Mouse (Mus musculus) 3T3-L1 (cell line): ENCODE data around the gene Hoxa9.

ENCODE experiments used
- DNase-seq: peaks from one replicate; pipeline ENCODE4 v3.0.0-alpha.2; 2015; ENCODE audit warnings: low read depth, low spot score

Hoxa9 gene

DNA sequence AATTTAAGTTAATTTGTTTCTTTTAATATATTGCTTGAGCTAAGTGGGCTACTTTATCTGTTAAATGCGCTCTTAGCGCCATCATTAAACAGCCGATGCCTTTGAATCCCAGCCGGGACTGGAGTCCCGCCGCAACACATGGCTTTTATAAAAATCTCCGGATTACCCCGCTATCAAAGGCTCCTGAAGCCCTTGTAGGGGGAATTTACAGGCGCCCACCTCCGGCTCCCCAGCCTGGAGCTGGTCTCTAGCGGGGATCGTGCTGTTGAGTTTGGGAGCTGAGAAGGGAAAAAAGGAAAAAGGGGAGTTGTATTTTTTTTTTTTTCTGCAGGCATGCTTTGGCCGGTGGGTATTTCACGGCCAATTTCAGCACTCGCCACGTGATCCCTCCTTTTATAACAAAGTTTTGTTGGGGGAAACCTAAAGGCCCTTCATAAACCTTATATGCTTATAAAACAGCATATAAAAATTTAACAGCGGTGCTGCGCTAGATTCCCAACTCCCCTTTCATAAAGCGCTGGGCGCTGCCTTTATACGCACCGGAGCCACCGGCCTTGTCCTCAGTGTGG, 13.7 kb upstream of the Hoxa9 start:
- no peak for DNase-seq

DNA sequence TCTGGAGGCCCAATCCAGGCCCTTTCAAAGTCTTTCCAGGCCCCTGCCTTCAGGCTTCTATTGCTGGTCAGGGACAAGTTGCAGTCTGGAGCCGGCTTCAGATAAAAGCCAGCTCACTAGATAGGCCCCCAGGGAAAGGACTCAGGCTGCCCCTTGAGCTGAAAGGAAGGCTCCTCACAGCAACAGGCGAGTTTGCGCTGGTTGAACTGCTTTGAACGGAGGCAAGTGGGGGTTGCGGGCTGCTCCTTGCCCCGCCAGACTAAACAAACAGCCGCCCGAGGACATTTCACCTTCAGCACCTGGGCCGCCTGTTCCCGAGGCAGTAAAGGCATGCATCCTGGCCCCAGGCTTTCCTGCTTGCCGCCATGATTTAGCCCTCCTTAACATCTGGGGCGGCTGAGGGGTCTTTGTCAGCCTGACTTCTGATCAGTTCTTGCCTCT, 12.8 kb upstream of the Hoxa9 start:
- DNase-seq: no peak

DNA sequence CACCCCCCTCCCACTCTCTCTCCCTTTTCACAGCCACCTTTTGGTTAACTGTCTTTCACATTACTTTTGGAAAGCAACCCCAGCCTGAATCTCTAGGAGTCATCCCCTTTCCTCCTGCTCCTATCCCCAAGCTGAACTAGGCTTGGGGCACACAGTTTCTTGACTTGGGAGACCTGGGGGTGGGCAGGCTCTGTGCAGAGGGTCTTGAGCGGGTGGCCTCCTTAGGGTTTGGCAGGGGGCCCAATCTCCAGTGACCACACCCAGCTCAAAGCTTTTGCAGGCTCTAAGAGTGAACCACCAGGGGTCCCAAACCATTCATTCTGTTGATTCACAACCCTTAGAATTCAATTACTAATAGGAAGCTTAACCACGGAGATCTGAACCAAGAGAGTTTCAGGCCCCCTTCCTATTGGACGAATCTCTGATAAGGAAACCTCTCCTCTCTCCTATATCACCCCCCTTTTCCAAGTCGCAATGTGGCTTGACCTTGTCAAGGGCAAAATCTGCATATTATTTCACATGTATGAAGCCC, 12.0 kb upstream of the Hoxa9 start:
- no peak for DNase-seq

DNA sequence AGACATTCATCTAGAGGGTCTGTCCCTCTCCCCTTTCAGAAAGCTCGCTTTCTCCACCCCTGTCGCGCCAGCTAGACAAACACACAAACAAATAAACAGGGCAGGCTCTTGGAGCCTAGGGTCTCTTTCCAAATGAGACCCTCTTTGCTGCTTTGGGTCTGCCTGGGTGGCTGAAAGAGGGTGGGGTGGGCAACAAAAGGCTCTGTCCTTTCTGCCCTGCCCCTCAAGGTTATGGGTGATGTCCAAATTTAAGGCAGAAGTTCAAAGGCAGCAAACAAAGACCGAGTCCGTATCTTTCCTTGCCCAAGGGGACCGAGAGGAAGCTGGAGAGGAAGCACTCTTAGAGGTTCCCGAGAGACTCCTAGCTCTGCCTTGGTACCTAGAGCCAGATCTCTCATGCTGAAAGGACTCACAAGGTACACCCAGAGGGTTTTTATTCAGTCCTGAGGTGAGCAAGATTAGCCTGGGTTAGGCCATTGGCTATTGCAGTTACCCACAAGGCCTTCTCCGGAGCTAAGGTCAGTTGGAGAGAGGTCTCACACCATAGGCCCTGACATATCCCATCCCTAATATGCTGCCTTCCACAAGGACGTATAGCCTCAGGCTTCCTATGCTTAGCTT, 10.2 kb upstream of the Hoxa9 start:
- DNase-seq: no peak

DNA sequence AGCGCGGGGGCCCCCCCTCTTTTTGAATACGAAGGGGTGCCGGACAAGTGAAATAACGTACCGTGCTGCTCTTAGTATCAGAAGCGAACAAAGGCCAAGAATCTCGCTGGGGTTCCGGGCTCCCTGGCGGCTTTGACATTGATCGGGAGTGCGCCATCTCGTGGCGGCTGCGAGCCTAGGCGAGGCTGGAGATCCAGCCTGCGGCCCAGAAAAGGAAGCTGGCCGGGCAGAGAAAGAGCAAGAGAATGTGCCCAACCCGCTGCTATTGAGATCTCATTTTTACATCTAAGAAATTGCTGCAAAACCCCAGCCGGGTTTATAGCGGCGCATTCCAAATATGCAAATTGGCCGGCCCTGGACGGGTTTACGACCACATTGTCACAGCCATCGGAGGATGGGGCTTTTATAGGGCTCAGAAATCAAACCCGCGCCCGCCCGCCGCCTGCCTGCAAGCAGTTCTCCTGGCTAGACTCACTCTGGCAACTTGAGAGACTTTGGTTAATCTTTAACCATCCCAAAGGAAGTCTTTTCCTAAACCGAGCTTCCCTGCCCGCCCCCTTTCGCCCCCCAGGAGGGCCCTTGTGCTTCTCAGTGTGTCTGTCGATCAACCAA, 9.6 kb upstream of the Hoxa9 start, which contains the start of gene Hoxa10:
Gene Hoxa10 (minus strand): TSS at position 466 of the 612 bp plus-strand sequence.
- DNase-seq: no peak

DNA sequence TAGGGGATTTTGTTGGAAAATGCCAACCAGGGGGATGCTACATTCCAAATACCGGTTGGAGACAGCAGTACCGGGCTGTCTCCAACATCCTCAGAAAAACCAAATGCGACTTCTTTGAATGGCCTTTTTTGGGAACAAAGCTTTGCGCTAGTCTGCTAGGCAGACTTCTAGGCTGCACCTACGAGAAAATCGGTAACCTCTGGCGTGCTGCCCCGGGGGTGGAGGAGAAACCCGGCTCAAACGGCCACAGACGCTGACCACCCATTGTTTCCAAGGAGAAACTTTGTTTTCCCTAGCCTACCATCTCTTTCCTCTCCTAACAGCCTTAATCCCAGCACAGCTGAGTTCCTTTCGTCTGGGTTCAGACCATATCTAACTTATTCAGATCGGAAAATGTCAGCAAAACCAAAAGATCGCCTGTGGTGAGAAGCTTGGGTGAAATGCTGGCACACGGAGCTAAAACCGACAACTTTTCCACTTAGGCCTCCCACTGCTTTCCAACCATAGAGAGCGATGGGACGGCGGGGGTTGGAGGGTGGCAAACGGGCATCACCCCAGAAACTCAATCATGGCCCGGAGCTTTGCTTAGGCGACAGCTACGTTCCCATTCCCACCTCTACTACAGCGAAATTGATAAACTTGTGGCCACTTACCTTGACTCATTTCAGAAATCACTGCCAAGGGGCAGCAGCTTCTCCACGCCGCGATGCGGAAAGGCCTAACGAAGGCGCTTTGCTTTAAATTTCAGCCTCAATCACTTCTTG, 8.9 kb upstream of the Hoxa9 start:
- no peak for DNase-seq

DNA sequence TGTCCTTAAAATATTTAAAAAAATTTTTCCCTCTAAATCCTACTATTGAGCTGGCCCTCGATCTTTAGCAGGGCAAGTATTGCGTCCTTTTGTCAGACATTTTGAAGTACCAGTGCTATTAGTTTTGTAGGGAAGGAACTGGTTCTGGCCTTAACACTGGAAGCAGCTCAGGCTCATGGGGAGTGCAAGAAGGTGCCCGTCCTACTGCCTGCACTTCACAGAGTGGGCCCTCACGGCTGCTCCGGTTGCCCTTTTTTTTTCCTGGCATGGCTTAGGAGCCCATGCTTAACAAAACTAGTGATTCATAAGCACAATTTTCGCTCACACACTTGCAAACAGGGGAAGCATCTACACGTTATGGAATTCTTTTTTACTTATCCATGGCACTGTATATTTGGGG, 8.1 kb upstream of the Hoxa9 start:
- no peak for DNase-seq

DNA sequence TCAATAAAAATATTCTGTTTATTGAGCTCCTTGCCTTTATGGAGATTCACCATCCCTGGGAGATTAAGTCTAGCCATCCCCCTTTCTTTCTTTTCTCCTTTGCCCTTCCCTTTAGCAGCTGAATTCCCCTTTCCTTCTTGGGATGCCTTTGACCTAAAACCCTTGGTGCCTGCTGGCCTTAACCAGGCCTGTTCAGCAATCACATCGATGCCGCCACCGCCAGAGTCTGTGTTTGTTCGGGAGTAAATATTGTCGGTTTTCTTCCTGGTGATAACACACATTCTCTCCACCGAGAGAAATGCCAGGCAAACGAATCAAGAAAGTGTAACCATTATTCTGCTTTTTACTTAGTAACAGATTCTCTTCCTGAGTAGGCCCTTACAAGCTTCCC, 7.3 kb upstream of the Hoxa9 start:
- no peak for DNase-seq

DNA sequence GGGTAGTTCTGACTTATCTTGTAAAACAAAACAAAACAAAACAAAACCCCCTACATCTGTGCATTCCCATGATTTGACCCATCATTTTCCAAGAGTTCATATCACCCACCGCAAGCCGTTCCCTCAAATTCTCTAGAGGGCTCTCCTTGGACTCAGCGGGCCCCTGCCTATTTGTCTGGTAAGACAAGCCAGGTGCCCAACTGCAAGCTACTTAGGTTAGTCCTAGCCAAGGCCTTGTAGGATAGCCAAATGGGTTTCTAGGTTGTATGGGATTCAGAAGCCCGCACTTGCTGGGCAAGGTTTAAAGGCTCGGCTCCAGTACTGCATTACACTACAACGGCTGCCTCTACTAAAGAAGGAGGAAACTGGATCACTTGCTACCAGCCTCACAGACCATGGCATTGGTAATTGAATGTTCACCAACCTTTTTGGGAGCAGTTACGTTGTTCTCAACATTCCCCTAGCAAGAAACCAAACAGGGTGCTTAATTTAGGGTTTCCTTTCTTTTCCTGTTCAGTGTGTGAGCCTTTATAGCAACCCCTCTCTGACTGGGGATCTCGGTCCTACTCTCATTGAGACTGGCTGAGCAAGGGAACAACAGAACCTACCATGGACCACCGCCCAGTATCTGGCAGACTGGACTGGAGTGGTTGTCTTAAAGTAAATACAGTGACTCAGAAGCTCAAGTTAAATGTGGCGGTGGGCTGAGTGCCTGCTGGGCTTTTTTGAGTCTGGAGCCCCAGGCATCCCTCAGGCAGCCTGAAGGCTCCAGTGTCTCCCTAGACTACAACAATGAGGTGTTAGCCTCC, 6.7 kb upstream of the Hoxa9 start:
- DNase-seq: no peak

DNA sequence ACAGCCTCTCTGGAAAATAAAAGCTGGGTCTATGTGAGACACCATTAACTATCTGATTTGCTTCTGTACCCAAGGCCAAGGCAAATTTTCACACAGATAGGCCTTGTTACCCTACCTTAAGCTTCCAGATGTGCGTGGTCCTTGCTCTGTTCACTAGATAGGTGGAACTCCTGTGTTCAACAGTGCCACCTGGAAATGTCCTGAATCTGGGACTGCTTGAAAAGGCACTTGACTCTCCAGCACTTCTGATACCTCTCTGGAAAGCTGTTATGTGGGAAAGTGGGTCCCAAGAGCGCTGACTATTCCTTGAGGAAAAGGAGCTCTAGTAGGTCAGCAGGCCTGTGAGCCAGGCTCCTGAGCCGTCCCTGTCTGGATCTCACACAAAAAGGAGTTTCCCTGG, 5.9 kb upstream of the Hoxa9 start:
- no peak for DNase-seq

DNA sequence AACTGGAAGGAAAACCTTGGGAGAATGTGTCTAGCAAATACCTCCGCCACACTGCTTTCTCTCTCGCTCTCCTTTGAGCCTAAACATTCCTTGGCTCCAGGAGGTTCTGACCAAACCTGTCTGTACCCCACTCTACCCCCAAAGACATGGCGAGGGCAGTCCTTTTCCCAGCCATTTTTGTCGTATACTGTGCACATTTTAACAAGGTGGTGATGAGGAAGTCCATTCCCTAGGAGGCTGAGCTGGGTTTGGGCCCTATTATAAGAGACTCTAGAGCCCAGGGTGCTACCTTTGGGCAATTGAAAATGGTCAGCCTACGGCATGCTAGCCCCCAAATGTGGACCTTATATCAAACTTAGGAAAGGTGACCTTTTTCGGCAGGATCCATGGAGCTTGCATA, 5.0 kb upstream of the Hoxa9 start:
- no peak for DNase-seq

DNA sequence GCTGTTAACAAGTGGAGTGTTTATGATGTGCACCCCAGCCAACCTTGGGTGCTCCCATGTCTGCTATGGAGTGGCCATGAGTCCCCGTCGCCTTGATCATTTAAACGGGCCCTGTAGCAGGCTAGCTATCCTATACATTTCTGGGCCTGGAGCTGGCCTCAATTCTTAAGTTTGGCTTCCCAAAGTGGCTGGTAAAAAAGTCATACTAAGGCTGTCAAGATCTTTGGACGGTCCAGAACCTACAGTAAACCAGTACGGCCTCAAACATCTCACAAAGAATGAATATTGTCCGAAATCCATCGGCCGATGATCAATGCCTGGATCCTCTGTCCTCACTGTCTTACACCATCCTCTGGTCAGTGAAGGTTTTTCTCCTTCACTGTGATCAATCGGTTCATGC, 4.4 kb upstream of the Hoxa9 start:
- DNase-seq: no peak

DNA sequence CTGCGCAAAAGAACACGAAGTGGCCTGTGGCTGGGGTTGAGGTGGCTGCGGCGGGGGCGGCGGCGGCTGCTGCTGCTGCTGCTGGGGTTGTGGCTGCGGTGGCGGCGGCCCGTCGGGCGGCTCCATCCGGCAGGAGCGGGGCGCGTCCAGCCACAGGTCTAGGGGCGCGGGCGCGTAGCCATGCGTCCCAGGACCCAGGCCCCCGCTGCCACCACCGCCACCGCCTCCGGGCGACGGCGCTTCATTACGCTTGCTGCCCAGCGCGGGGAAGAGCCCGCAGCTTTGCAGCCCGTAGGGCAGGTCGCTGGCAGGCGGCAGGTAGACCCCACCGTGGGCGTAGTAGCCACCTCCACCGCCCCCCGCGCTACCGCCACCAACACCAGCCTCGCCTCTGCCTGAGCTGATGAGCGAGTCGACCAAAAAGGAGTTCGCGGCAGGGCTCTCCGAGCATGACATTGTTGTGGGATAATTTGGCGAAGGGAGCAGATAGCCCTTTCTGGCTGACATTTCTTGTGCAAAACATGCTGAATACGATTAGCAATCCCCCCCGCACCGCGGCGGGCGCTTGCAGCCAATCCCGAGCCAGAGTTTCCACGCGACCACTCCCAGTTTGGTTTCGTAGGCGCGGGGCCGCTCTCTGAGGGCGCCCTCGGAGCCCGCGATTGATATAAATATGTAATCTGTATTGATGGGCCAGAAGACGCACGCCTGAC, 3.7 kb upstream of the Hoxa9 start:
- no peak for DNase-seq

DNA sequence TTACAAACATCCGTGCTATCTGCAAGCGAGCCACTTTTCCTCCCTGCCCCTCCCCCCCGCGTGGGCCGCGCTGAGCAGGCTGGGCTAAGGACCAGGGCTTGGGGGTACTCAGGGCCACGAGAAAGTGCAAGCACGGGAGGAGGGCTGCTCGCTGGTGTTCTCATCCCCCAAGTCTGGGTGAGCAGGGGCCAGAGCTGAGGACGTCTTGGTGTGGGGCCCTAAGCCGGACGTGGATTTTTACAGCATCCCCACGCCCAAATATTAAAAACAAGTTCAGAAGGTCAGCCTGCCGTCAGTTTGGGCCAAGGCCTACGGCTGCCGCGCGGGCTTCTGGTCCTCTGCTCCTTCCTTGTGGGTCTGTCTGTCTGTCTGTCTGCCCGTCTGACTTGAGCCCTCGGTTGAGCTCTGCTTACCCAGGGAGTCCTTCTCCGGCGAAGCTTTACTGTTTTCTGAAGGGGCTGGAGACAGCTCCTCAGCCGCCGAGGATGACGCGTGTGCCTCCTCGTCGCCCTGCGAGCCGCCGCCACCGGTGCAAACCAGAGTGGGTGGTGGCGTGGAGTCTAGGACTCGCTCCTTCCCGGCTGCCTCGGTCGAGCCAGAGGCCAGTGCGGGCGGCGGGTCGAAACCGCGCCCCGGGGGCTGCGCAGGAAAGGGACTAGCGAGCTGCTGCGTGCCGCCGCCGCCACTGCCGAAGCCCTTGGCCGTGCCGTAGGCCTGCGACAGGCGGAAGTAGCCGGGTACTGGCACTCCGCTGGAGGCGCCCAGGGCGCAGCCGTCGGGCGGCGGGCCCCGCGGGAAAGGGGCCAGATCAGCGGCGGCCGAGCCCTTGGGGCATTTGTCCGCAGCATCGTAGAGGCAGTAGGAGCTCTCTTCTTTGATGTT, 2.9 kb upstream of the Hoxa9 start:
- DNase-seq: no peak

DNA sequence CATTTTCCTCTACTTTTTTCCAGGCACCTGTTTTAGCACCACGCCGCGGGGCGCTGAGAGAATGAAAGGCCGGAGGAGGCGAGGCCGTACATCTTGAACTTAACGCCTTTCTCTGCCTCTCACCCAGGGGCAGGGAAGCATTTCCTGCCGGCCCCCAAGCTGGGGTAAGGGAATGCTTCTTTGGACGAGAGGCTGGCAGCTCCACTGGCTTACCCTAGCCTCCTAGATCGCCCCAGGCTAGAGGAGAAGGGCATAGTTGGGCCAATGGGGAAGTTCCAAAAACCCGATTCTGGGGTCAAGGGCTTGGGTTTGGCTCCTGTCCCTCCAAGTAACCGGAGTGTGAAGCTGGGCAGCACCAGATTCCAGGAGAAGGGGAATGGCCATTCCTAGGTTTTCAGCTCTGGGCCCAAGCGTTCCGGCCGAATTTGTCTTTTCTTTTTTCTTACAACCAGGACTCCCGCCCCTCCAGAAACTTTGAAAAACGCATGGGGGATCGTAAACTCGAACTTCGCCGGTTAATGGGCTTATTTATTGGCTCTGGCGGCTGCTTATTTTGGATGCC, 2.2 kb upstream of the Hoxa9 start:
- DNase-seq: no peak

DNA sequence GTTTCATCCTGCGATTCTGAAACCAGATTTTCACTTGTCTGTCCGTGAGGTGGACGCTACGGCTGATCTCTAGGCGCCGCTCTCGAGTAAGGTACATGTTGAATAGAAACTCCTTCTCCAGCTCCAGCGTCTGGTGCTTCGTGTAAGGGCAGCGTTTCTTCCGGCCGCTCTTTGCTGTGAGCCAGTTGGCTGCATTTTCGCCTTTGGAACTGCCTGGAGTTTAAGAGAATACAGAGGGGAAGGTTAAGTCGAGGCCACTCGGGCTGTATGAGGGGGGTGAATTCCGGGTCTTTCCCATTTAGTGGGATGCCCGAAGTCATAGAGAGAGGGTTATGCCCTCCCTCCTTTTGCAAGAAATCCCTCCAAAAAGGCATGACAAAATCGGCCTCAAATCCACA, 1.7 kb upstream of the Hoxa9 start:
- no peak for DNase-seq

DNA sequence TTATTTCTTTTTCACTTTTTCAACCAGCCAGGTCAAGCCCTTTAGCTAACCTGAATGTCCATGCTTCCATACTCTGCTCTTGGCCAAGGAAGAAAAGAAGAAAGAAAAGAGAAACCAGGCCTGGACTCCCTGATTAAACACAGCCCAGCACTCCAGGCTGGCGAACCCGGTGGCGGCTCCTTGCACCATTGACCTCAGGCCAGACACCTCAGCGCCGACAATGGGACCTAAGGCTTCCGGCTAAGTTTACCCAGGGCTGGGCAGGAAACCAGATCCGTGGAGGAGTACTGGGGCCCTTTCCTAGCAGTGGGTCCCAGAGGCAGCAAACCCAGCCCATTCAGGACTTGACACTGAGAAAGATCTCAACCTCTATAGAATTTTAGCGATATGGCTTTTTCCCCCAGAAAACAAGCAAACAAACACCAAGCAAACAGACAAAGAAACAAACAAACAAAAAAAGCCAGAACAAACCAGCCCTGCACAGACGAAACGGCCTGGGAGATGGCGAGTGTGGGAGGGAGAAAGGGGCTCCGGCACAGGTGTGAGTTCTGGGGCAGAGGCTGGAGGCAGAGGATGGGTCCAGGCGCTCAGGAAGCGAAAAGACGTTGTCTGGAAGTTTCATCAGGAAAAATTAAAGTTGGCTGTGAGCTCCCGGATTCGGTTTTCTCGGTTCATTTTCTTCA, 1.1 kb upstream of the Hoxa9 start:
- no peak for DNase-seq

DNA sequence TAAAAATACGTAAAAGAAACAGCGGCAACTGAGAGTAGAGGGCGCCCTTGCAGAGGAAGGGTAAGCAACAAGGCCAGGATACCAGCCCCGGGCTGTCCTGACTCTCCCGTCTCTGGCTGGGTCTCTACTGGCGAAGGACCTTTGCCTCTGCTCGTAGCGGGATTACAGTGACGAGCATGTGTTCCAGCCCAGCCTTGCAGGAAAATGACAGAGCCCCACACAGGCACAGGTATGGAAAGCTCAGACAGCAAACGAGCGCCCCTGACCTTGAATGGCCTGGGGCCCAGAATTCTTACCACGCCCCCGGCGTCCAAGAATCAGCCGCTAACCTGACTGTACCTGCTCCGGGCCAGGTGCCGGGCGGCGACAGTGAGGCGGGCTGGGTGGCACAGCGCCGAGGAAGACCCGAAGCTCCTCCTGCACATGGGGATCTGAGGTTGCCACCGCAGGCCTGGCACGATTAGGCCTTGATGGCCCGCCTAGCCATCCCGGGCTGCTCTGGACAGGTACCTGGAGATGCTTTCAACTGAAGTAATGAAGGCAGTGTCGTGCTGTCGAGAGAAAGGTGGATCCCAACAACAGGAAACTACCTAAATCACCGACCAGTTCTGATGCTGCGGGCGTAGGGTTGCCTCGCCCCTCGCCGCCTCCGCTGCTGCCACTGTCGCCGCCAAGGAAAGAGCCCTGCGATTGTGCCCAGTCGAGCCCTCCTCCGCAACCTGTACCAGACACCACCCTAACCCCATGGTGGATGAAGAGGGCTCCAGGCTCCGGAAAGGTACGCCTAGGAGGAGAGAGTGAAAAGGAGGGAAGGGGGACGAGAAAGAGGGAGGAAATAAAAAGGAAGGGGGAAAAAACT, 1.1 kb downstream of the Hoxa9 start:
- no peak for DNase-seq
